ENCODE assay signal across 9 mouse cellular contexts in the genomic region with DNA sequence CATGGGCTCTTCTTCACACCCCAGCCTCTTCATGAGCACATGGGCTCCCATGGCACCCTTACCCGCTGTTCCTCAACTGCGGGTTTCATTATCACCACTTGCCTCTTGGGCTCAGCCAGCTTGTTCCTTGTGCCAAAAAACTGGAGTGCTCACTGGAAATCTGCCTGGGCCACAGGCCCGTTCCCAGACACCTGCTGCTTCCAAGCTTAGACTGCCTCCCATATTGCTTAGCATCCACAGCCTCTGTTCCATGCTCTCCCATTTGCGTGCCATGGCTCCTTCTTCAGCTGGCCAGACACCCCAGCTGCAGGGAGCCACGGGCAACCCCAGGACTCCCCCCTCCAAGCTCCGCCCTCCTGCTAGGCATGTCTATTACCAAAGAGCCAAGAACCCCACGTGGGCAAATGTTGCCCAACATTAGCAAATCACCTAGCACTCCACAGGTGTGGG.
DNase-seq lines count a peak whose midpoint lies in the region; ATAC-seq and TF ChIP-seq lines count a peak whose summit lies in the region.
"Had no signal": no experiment of that assay in that cellular context is flagged by ENCODE, and none has a peak within 500 bp of the region (broad histone marks: within the 10 kb centered on the region; RNA-seq: fewer than 3 reads in every experiment).

No protein-coding gene starts in this region.

- peak; percentile 45 to 73 for DNase-seq in left cerebral cortex, postnatal 14 days (ENCODE audit: low spot score in 2 of 2)
- no peak for DNase-seq in left cerebral cortex, adult 11 months (ENCODE audit: low spot score)
- DNase-seq in cerebellum, postnatal 10 days: peak; percentile 70 to 83
- no peak for DNase-seq in heart, postnatal 0 days (ENCODE audit: low spot score)
- no peak for DNase-seq in embryonic facial prominence, embryonic 10.5 days (ENCODE audit: low spot score)
- no peak for DNase-seq in testis, postnatal 14 days (ENCODE audit: low spot score)

- no peak for TF ChIP-seq EP300 in heart, postnatal 0 days (IDR thresholded peaks at IDR 0.05; ENCODE audit: low read depth)

- H3K9me3 ChIP-seq in heart, postnatal 0 days (replicated peaks; ENCODE audit: control insufficient read depth, low read length): no peaks in the 10 kb centered on the region
- H3K9me3 ChIP-seq in lung, embryonic 16.5 days (ENCODE audit: control insufficient read depth, low read length): no peaks in the 10 kb centered on the region
- H3K9me3 ChIP-seq in embryonic facial prominence, embryonic 10.5 days: no peaks in the 10 kb centered on the region
- H3K9me3 ChIP-seq: embryonic facial prominence, embryonic 13.5 days had no signal

- H3K27ac ChIP-seq in heart, postnatal 0 days (ENCODE audit: low read depth): peak overlapping the region; percentile 43; the same call in 1 of the 2 replicates
- H3K27ac ChIP-seq in lung, embryonic 16.5 days (ENCODE audit: low read length): no peak overlapping the region
- H3K27ac ChIP-seq in embryonic facial prominence, embryonic 10.5 days (replicated peaks): no peak overlapping the region
- H3K27ac ChIP-seq: embryonic facial prominence, embryonic 13.5 days had no signal

- peaks cover 4% of the 10 kb centered on the region for H3K36me3 ChIP-seq in heart, postnatal 0 days (replicated peaks; ENCODE audit: control insufficient read depth, insufficient read depth, low read length)
- no peaks in the 10 kb centered on the region for H3K36me3 ChIP-seq in lung, embryonic 16.5 days (ENCODE audit: control insufficient read depth, insufficient read depth, low read length)
- H3K36me3 ChIP-seq in embryonic facial prominence, embryonic 10.5 days (replicated peaks): no peaks in the 10 kb centered on the region
- H3K36me3 ChIP-seq: embryonic facial prominence, embryonic 13.5 days had no signal

- intact Hi-C loops in left cerebral cortex, postnatal 14 days (cut with DNase I): no loop called here

- TF ChIP-seq CTCF in heart, postnatal 0 days (IDR thresholded peaks at IDR 0.05; ENCODE audit: low read depth): no peak

- no peak for ATAC-seq in heart, postnatal 0 days (ENCODE audit: insufficient read depth, low read depth)
- ATAC-seq in lung, embryonic 16.5 days (ENCODE audit: low read depth): 0 out of 2 replicates have a peak, but pooled peaks have one; percentile 14
- ATAC-seq in activated CD4-positive, CD25-positive, alpha-beta regulatory T cell, adult 4 months: no peak

- WGBS in heart, postnatal 0 days: 42% methylated on average over 7 of the region's 7 CpGs
- WGBS in lung, embryonic 16.5 days: 55% methylated on average over 7 of the region's 7 CpGs
- WGBS in embryonic facial prominence, embryonic 10.5 days: 74% methylated on average over 7 of the region's 7 CpGs

- no peak overlapping the region for H3K4me3 ChIP-seq in heart, postnatal 0 days (ENCODE audit: low read depth, low read length)
- no peak overlapping the region for H3K4me3 ChIP-seq in lung, embryonic 16.5 days (ENCODE audit: low read length)
- no peak overlapping the region for H3K4me3 ChIP-seq in embryonic facial prominence, embryonic 10.5 days
- H3K4me3 ChIP-seq: embryonic facial prominence, embryonic 13.5 days had no signal

- H3K4me1 ChIP-seq in heart, postnatal 0 days (ENCODE audit: control insufficient read depth, insufficient read depth): peaks cover 51% of the 10 kb centered on the region
- no peaks in the 10 kb centered on the region; the same call in 1 of the 2 replicates for H3K4me1 ChIP-seq in lung, embryonic 16.5 days (replicated peaks; ENCODE audit: control insufficient read depth, insufficient read depth, low read length)
- H3K4me1 ChIP-seq in embryonic facial prominence, embryonic 10.5 days: peaks cover 64% of the 10 kb centered on the region

- H3K9ac ChIP-seq in heart, postnatal 0 days (replicated peaks; ENCODE audit: low read depth, low read length): no peak overlapping the region
- H3K9ac ChIP-seq in lung, embryonic 16.5 days (ENCODE audit: low read length): no peak overlapping the region
- H3K9ac ChIP-seq: embryonic facial prominence, embryonic 13.5 days had no signal

- H3K27me3 ChIP-seq in heart, postnatal 0 days (ENCODE audit: control insufficient read depth, insufficient read depth, low read length): no peaks in the 10 kb centered on the region
- no peaks in the 10 kb centered on the region for H3K27me3 ChIP-seq in lung, embryonic 16.5 days (ENCODE audit: control insufficient read depth, insufficient read depth, low read depth, low read length)
- H3K27me3 ChIP-seq in embryonic facial prominence, embryonic 10.5 days (replicated peaks; ENCODE audit: low read depth, poor library complexity, severe bottlenecking): peaks cover 26% of the 10 kb centered on the region

- H3K4me2 ChIP-seq in heart, postnatal 0 days (ENCODE audit: low read depth, low read length): no peak overlapping the region
- H3K4me2 ChIP-seq in lung, embryonic 16.5 days (ENCODE audit: low read depth, low read length): no peak overlapping the region
- H3K4me2 ChIP-seq: embryonic facial prominence, embryonic 13.5 days had no signal

Comparison
In these comparisons a context has a peak if more than half of its experiments do, and no peak if none do; other contexts are left out.
1. DNase-seq: peak in left cerebral cortex, postnatal 14 days (2 of 2) and cerebellum, postnatal 10 days (2 of 2); none in left cerebral cortex, adult 11 months (single experiment), heart, postnatal 0 days (single experiment), embryonic facial prominence, embryonic 10.5 days (single experiment) and testis, postnatal 14 days (single experiment).